Mouse (Mus musculus): ENCODE measurements at regions not wholly inside any gene's neighbourhood (a gene's known extent, or its start where the extent isn't known, plus 50 kb on each side); places are given as distances from the start of the nearest gene placed in this dataset.
"Not testable (repeated sequence)": the region's sequence is repeated elsewhere in the genome, so short reads cannot be mapped to it uniquely, and the experiment has no call there.

DNA sequence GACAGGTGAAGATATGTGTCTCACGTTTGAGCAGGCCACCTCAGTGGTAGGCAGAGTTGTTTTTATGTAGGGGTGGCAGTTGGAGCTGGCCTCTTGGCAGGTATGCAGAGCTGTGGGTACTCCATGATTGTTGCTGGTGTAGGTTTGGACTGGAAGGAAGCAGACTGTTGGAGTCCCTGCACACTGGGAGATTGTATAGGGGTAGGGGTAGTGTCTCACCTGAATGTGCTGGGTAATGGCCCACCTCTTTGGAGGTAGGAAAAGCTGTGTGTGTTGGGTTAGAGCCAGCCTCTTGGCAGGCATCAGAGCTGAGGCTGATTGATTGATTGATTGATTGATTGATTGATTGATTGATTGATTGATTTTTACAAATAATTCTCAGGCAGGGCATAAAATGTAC lies 79.6 kb upstream of the Myo9b start:
- TF ChIP-seq CTCF (IDR thresholded peaks at IDR 0.05; ENCODE audit: low read depth, low read length); POLR2A (IDR thresholded peaks at IDR 0.05; ENCODE audit: borderline replicate concordance, low read depth, low read length): not testable (repeated sequence)

Measured in bone marrow macrophage, adult 2 months (primary cell).